Mouse (Mus musculus) embryonic facial prominence, embryonic 15.5 days (tissue): ENCODE results near the gene Elovl6. TPM values are rescaled to one million over a fixed set of nuclear protein-coding genes. Genes with fewer than 3 reads are reported as not detected.

Experiments used
- ATAC-seq: fragments of 200-750 bp; cut with Nextera tagmentation; 2 replicates; pipeline ENCODE4 v1.8.0; 2017; ENCODE audit warnings: low read depth, moderate TSS enrichment; ENCODE audit not compliant: insufficient number of reproducible peaks, low FRiP score, low TSS enrichment
- H3K27ac ChIP-seq: fragments of 300-500 bp; sonication (generic); replicated peaks from 2 replicates; pipeline ENCODE4 v1.5.1; 2015; ENCODE audit warnings: mild to moderate bottlenecking, inconsistent platforms
- H3K27me3 ChIP-seq: fragments of 300-500 bp; sonication (generic); 2 replicates; pipeline ENCODE4 v1.6.1; 2015; ENCODE audit warnings: inconsistent platforms
- H3K36me3 ChIP-seq: fragments of 300-500 bp; sonication (generic); 2 replicates; pipeline ENCODE4 v1.6.1; 2015; ENCODE audit warnings: mild to moderate bottlenecking, inconsistent platforms
- H3K4me1 ChIP-seq: fragments of 300-500 bp; sonication (generic); 2 replicates; pipeline ENCODE4 v1.6.1; 2015; ENCODE audit warnings: inconsistent platforms
- H3K4me2 ChIP-seq: fragments of 300-500 bp; sonication (generic); replicated peaks from 2 replicates; pipeline ENCODE4 v1.6.1; 2015; ENCODE audit warnings: mild to moderate bottlenecking, inconsistent platforms
- H3K4me3 ChIP-seq: fragments of 300-500 bp; sonication (generic); replicated peaks from 2 replicates; pipeline ENCODE4 v1.5.1; 2015; ENCODE audit warnings: mild to moderate bottlenecking, inconsistent platforms
- H3K9ac ChIP-seq: fragments of 300-500 bp; sonication (generic); 2 replicates; pipeline ENCODE4 v1.6.1; 2015; ENCODE audit warnings: inconsistent platforms
- H3K9me3 ChIP-seq: fragments of 300-500 bp; sonication (generic); replicated peaks from 2 replicates; pipeline ENCODE4 v1.6.1; 2016; ENCODE audit warnings: inconsistent platforms
- WGBS: fragments of 180-500 bp; shearing (Covaris S2); methylation state at CpG from one replicate; pipeline ENCODE4 v1.1.7; 2015; 5-methylcytosine and 5-hydroxymethylcytosine counted together
- polyA plus RNA-seq: library from polyadenylated mRNA; unstranded; fragments of >200 nt; fragmentation: Nextera tagmentation; extraction: Ambion mirVana; gene quantifications from 2 replicates; pipeline ENCODE4 v1.2.1, GENCODE M21; 2015

The Elovl6 gene
- polyA plus RNA-seq, 1 experiment from 2014 or later, result 34.6 TPM

DNA sequence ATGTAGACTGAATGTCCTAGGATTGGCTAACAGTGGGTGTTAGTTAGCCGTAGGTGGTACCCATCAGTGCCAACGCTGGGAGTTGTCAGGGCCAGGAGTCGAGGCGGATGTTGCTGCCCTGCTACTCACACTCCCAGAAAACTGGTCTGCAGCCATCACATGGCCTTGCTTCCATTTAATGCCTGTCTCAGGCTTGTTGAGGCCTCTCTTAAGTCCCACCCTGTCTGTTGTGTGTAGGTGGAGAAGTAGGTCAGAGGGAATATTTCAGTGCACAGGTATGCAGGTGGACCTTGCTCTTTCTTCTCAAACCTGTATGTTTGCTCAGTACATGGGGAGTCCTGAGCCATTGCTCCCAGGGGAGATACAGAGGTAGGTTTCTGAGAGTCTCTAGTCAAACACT is 22.3 kb downstream of the Elovl6 start:
- no peak overlapping the region for H3K9ac ChIP-seq
- H3K4me1 ChIP-seq, result peaks cover 13% of the 10 kb centered on the region; the same call in 1 of the 2 replicates
- ATAC-seq, result no peak
- no peaks in the 10 kb centered on the region for H3K36me3 ChIP-seq
- no peaks in the 10 kb centered on the region for H3K27me3 ChIP-seq
- H3K4me2 ChIP-seq, result no peak overlapping the region
- 67% methylated on average over 4 of the region's 4 CpGs for WGBS
- H3K9me3 ChIP-seq, result no peaks in the 10 kb centered on the region
- H3K27ac ChIP-seq, result no peak overlapping the region
- no peak overlapping the region for H3K4me3 ChIP-seq

DNA sequence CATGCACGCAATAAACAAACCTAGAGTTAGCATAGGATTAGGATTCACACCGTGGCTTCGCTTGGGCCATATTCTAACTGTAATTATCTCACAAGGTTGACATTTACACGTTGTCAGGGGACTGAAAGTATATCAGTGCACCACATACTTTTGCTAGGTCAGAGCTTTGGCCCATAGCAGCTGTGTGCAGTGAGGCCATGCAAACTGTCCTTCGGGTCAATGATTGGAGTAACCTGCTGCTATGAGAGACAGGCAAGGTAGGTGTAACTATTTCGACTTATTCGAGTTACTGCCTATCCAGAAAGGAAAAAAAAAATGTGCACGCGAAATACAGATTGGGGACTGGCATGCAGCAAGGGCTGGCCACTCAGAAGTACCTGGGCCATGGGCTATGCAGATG is 24.9 kb downstream of the Elovl6 start:
- Histone ChIP-seq H3K27ac (no peak overlapping the region), H3K4me1 (peaks cover 11% of the 10 kb centered on the region; the same call in 1 of the 2 replicates), H3K27me3 (no peaks in the 10 kb centered on the region), H3K9me3 (no peaks in the 10 kb centered on the region), H3K4me3 (no peak overlapping the region), H3K4me2 (no peak overlapping the region), H3K36me3 (no peaks in the 10 kb centered on the region), H3K9ac (no peak overlapping the region)
- WGBS, result 83% methylated on average over 9 of the region's 9 CpGs
- no peak for ATAC-seq

- Histone ChIP-seq H3K9me3 (no peaks in the 10 kb centered on the region), H3K27me3 (no peaks in the 10 kb centered on the region), H3K4me1 (peaks cover 10% of the 10 kb centered on the region; the same call in 1 of the 2 replicates), H3K9ac (no peak overlapping the region), H3K27ac (no peak overlapping the region), H3K4me3 (no peak overlapping the region), H3K4me2 (no peak overlapping the region), H3K36me3 (no peaks in the 10 kb centered on the region)
- no peak for ATAC-seq
- 81% methylated on average over 7 of the region's 7 CpGs for whole genome bisulfite sequencing
Measured at GRCm38 (mm10) chr3:129557566-129557965, 25.4 kb downstream of the Elovl6 start.

- Histone ChIP-seq H3K27me3 (no peaks in the 10 kb centered on the region), H3K4me3 (no peak overlapping the region), H3K27ac (no peak overlapping the region), H3K9me3 (no peaks in the 10 kb centered on the region), H3K9ac (no peak overlapping the region), H3K4me1 (peaks cover 10% of the 10 kb centered on the region; the same call in 1 of the 2 replicates), H3K4me2 (no peak overlapping the region), H3K36me3 (no peaks in the 10 kb centered on the region)
- WGBS, result 84% methylated on average over 22 of the region's 22 CpGs
- ATAC-seq, result no peak
Measured at GRCm38 (mm10) chr3:129558016-129558955, 26.1 kb downstream of the Elovl6 start.

DNA sequence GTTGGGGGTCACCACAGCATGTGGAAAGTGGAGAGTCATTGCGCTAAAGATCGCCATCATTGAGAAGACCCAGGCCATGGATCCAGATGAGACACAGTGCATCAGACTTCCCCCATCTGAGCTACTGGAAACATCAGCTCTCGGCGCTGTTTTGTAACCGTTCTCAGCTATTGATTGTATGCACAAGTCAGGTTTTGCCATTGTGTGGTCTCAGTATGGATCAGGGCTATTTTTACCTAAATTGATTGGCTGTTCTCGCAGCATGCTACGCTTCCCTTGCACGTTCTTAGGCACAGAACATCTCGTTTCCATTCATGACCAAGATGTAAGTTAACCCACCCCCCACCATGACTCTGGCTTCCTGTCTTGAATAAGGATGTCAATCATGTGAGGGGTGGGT is 27.9 kb downstream of the Elovl6 start:
- Histone ChIP-seq H3K27me3 (no peaks in the 10 kb centered on the region), H3K36me3 (no peaks in the 10 kb centered on the region), H3K4me1 (peaks cover 5% of the 10 kb centered on the region; the same call in 1 of the 2 replicates), H3K4me2 (no peak overlapping the region), H3K9ac (no peak overlapping the region), H3K4me3 (no peak overlapping the region), H3K9me3 (no peaks in the 10 kb centered on the region), H3K27ac (no peak overlapping the region)
- WGBS, result 92% methylated on average over 9 of the region's 9 CpGs
- no peak for ATAC-seq

DNA sequence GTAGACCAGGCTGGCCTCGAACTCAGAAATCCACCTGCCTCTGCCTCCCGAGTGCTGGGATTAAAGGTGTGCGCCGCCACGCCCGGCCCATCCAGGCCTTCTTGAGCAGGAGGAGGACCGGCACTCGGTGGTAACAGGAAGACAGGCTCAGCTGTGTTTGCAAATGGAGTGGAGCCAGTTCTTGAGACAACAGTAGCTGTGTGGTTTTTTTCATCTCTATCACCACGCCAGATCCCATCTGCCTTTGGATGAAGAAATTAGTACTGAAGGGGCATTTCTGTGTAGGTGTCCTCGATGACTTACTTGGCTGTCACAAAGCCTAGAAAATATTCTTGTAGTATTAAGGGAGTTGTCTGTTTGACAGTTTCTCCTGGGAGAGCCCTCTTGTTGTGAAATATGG is 28.9 kb downstream of the Elovl6 start:
- Histone ChIP-seq H3K9ac (no peak overlapping the region), H3K9me3 (no peaks in the 10 kb centered on the region), H3K4me1 (peaks cover 7% of the 10 kb centered on the region; the same call in 1 of the 2 replicates), H3K36me3 (no peaks in the 10 kb centered on the region), H3K27me3 (no peaks in the 10 kb centered on the region), H3K27ac (no peak overlapping the region), H3K4me3 (no peak overlapping the region), H3K4me2 (no peak overlapping the region)
- ATAC-seq, result no peak
- WGBS, result 88% methylated on average over 10 of the region's 10 CpGs

- Histone ChIP-seq H3K36me3 (no peaks in the 10 kb centered on the region), H3K9me3 (no peaks in the 10 kb centered on the region), H3K4me3 (no peak overlapping the region), H3K27me3 (no peaks in the 10 kb centered on the region), H3K4me2 (no peak overlapping the region), H3K4me1 (peaks cover 7% of the 10 kb centered on the region; the same call in 1 of the 2 replicates), H3K27ac (no peak overlapping the region), H3K9ac (no peak overlapping the region)
- no peak for ATAC-seq
- 84% methylated on average over 2 of the region's 2 CpGs for WGBS
Measured at GRCm38 (mm10) chr3:129561853-129562252, 29.7 kb downstream of the Elovl6 start.

DNA sequence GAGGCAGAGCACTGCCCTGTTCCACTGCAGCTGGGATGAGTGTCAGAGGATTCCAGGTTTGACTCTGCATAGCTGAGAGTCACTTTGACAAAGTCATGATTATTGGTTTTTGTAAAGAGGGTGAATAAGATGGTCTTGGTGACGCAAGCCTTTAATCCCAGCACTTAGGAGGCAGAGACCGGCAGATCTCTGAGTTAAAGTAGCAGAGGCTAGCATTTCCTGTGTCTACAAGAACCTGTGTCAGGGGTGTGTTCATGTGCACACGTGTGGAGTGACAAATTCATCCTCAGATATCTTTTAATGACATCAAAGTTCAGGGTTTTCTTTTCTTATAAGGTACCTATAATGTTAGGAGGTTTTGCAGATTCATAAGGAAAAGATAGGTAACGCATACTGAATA is 30.3 kb downstream of the Elovl6 start:
- no peak overlapping the region for H3K27ac ChIP-seq
- no peak for ATAC-seq
- H3K9ac ChIP-seq, result no peak overlapping the region
- WGBS, result 89% methylated on average over 4 of the region's 4 CpGs
- H3K9me3 ChIP-seq, result no peaks in the 10 kb centered on the region
- H3K4me3 ChIP-seq, result no peak overlapping the region
- H3K4me1 ChIP-seq, result peaks cover 7% of the 10 kb centered on the region; the same call in 1 of the 2 replicates
- H3K36me3 ChIP-seq, result no peaks in the 10 kb centered on the region
- no peaks in the 10 kb centered on the region for H3K27me3 ChIP-seq
- no peak overlapping the region for H3K4me2 ChIP-seq

DNA sequence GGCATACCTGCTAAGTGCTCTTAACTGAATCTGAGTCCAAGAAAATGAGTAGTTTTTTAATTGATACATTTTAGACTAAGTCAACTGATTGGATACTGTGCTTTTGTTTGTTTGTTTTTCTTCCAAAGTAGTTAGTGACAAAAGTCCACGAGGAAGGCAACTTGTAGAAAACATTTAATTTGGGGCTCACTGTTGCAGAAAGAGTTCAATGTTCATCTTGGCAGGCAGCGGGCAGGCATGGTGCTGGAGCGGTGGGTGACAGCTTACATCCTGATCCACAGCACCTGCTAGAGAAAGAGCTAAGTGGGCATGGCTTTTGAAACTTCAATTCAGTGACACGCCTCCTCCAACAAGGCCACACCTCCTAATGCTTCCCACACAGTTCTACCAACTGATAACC is 31.7 kb downstream of the Elovl6 start:
- Histone ChIP-seq H3K9ac (no peak overlapping the region), H3K27me3 (no peaks in the 10 kb centered on the region), H3K4me1 (0 out of 2 replicates have a peak, but pooled peaks cover 2% of the 10 kb centered on the region), H3K27ac (no peak overlapping the region), H3K9me3 (no peaks in the 10 kb centered on the region), H3K36me3 (no peaks in the 10 kb centered on the region), H3K4me2 (no peak overlapping the region), H3K4me3 (no peak overlapping the region)
- WGBS, result 95% methylated on average over 4 of the region's 4 CpGs
- no peak for ATAC-seq

DNA sequence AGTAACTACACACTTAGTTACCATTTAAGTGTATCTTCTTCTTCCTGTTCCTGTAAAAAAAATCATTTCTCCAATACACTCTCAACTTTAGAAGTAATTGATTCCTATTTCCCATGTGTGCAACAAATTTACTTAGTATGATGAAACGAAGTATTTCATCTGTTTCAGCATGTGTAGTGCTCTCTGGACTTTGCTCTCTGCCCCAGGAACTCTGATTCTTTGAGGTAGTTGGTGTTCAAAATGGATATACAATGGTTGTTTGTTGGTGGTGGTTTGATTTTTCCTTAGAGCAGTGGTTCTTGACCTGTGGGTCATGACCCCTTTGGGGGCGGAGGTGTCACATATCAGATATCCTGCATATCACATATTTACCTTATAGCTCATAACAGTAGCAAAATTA is 32.7 kb downstream of the Elovl6 start:
- Histone ChIP-seq H3K9ac (no peak overlapping the region), H3K36me3 (no peaks in the 10 kb centered on the region), H3K4me2 (no peak overlapping the region), H3K9me3 (no peaks in the 10 kb centered on the region), H3K27ac (no peak overlapping the region), H3K27me3 (no peaks in the 10 kb centered on the region), H3K4me1 (0 out of 2 replicates have a peak, but pooled peaks cover 2% of the 10 kb centered on the region), H3K4me3 (no peak overlapping the region)
- WGBS, result 67% methylated on average over 2 of the region's 2 CpGs
- ATAC-seq, result no peak

DNA sequence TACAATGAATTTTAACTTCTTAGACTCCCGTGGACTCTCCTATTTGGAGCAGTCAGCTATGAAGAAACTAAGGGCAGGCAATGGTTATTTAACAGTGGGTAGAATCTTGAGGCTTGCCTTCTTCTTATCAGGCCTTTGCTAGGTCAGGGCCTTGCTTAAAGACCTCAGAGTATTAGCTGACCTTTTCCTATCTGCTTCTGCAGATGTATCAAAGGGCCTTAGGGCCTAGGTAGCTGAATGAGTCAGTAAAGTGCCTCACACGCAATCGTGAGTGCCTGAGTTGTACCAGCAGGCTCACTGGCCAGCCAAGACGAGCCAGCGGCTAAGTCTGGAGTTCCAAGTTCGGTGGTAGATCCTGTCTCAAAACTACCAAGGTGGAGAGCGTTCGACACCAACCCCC is 33.3 kb downstream of the Elovl6 start:
- ATAC-seq, result no peak
- Histone ChIP-seq H3K4me1 (0 out of 2 replicates have a peak, but pooled peaks cover 2% of the 10 kb centered on the region), H3K4me3 (no peak overlapping the region), H3K9me3 (no peaks in the 10 kb centered on the region), H3K36me3 (no peaks in the 10 kb centered on the region), H3K9ac (no peak overlapping the region), H3K27ac (0 out of 2 replicates have a peak overlapping the region, but pooled peaks have one; percentile 1), H3K4me2 (no peak overlapping the region), H3K27me3 (no peaks in the 10 kb centered on the region)
- 79% methylated on average over 8 of the region's 8 CpGs for WGBS
